Mouse (Mus musculus) erythroblast, embryonic 14.5 days (primary cell): ENCODE results near the gene Ap1m2.

ENCODE experiments used
- GATA1 ChIP-seq: IDR thresholded peaks from 2 replicates; pipeline ENCODE4 v1.6.1; 2012; ENCODE audit warnings: low read length, inconsistent platforms, mixed read lengths
- TAL1 ChIP-seq: IDR thresholded peaks from 3 replicates; pipeline ENCODE4 v1.6.1; 2012; ENCODE audit warnings: low read length, inconsistent platforms, mixed read lengths

DNA sequence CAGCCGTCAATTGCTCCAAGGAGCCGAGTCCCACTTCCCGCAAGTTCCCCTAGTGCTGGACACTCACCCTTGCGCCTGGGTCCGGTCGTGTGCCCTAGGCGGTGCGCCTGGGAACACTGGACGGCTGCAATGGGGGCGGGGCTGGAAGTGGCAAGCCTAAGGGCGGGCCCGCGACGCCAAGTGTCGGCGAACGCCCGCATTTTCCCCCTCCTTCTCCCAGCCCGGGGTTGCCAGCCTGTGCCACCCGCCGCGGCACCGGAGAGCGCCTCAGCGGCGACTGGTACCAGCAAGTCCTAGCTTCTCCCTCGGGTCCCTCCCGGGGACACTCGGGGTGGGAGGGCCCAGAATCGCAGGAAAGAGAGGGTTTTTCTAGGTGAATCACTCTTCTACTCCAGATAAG is 63.8 kb downstream of the Ap1m2 start, which contains the start of gene S1pr5:
- no peak for TF ChIP-seq TAL1
- TF ChIP-seq GATA1, result no peak
